Mouse (Mus musculus) v-Abl transformed pro-B cells (cell line): ENCODE measurements at regions not wholly inside any gene's neighbourhood (a gene's known extent, or its start where the extent isn't known, plus 50 kb on each side); places are given as distances from the start of the nearest gene placed in this dataset.

Experiments used
- in situ Hi-C, 2 experiments: fragments of 400-800 bp; cut with MboI; formaldehyde crosslinking; loops; one replicate each; pipeline ENCODE4 v1.15.1; 2025; ENCODE audit not compliant: unreplicated experiment in 2 of 2

DNA sequence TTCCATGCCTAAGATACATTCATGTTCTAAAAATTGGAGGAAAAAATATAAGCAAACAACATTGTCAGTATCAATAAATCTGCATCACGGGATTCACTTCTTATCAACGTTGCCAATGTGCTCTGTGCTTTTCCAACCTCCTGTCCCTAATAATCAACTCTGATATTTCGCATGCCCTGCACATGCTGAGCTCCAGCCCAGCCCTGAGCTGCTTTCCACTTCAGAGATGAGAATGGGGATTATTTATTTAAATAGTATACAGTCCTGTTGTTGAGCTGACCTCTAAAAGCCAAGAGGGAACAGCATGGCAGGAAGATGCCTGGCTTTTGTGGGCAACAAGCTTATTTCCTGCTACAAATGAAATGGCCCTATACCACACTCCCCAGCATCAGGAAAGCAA lies 786.2 kb downstream of the Car8 start:
- in situ Hi-C loops, result no loop called here

DNA sequence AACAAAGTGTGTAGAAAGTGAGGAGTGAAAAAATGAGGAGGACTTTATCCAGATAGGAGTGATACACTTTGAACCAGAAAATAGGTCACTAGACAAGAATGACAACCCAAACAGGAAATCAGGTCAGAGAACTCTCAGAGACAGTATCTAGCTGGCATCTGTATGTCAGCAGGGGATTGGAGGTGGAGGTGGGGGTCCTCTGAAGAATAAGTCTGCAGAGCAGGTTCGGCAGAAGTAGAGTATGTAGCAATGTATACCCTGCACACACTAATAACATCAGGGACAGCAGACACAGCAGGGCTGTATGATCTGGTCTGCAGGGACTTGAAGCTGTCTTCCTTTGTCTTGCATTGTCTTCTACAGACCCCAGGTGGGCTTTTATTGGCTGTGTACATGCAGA lies 787.9 kb downstream of the Car8 start:
- in situ Hi-C loops, result no loop called here

DNA sequence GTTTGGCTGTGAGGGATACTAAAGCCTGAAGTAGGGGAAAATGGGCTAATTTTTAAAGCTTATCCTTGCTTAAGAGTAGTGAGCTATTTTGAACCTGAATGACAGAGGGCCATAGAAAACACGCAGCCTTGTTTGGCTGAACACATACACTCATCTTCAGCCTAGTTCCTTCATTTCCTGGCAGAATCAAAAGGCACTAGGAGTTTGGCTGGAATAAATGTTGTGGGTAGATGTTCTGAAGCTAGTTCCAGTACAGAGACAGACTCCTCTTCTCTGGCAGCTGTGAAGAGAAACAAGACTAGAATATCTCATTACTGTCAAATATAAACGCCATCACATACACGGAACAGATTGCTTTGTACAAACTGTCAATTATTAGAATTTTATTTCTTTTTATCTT lies 809.5 kb downstream of the Car8 start:
- in situ Hi-C loops, result no loop called here

DNA sequence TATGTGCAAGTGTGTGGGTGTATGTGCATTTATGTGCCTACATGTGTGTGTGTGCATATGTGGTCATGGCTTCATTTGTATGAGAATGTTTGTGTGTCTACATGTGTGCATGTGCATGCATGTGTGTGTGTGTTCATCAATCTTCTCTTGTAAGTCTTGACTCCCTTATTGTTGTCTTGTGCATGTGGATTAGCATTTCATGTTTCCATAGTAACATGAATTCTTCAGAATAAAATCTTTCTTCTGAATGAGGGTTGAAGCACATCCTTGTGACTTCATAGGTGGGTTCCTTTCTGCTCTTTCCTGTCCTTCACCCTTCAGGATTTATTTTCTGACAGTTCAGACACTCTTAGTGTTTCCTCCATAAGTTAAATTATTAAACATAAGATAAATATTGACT lies 814.8 kb downstream of the Car8 start:
- in situ Hi-C loops, result no loop called here

DNA sequence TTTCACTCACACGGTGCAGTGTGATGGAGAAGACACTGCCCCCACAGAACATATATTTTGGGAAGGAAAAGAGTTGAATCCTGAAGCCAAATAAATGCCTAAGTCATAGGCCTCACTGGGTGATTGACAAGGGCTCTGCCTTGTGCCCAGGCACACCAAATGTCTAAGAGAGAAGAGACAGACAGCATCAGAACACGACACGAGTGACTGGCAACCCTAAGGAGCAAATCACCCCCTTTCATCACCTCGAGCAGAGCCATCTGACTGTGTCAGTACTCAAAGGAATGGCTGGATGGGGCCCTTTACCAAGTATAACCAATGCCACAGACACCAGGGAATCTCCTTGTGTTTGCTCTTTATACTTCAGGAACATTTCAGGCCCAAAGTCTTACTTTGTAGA lies 815.6 kb downstream of the Car8 start:
- in situ Hi-C loops, result no loop called here

DNA sequence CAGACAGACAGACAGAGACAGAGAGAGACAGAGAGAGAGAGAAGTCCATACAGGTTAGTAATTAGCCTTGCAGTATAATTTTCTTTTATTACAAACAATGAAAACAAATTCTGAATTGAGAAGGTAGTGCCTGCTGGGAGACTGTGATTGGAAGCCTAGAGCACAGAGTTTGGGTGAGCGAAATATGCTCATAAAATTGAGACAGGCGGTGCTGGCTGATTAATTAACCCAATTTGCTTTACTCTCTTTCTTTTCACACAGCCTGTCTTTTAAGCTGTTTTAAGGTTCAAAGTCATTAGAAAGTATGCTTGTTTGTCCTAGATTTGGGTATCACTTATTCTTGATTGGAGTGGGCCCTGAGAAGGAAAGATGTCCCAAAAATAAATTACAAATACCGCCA lies 816.1 kb downstream of the Car8 start:
- in situ Hi-C loops, result no loop called here

DNA sequence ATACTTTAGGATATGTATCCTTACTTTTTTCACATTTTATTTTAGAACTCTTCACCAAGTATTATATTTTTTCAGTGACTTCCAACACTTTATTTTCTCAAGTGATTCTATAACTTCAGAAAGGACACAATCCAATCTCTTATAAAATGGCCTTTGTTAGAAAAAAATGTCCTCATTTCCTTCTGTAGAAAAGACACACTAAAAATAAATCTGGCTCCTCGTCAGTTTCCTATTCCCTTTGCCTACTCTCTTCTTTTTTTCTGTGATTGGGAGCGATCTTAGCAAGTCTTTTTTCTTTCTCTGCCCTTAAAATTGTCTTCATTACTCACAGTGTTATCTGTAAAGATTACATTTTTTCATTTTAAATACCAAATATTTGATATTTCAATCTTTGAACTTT lies 824.5 kb downstream of the Car8 start:
- in situ Hi-C loops, result no loop called here

DNA sequence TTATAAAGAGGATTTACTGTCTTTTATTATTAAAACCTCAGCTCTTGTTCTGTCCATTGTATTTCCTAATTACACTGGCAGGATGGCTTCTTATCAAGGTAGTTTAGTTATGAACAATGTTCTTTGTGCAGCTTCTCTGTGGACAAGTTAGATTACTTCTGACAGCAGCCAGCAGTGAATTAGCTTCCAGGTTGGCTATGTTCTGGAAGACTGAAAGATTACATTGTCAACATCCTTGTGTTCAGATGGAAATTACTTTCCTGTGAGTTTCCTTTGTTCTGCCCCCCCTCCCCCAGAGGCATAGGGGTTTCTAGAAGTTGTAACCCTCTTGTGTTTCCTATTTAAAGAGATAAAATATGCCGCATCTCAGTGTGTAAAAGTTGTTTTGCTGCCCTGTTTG lies 846.1 kb downstream of the Car8 start:
- in situ Hi-C loops, result no loop called here

DNA sequence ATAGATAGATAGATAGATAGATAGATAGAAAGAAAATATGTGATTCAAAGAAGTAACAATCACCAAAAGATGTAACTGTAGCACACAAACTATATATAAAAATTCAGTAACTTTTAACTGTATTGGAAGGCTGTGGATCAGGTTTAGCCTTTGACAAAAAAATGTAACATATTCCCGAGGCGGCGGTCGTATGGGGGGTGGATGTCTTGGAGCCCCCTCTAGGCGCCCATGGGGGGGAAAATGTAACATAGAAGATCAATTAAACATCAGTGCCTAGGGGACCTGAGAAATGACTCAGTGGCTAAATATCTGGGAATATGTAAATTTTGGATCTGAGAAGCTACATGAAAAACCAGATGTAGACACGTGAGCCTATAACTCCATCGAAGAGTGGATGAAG lies 847.2 kb downstream of the Car8 start:
- in situ Hi-C loops, result no loop called here

DNA sequence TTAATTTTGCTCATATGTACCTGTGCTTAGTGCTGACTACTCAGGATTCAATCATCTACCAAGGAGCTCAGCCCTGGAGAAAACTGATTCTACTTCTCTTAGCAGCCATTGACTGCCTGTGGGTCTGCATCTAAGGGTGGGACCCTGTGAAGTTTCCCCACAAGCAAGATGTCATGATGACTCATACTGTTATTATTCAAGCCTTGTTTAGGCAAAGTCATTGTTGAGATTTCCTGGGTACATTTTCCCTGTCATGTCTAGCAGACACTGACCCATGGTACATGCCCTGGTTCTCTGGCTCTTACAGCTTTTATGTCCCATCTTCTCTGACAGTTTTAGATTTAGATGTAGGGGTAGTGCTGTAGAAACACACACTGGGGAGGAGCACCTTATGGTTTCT lies 853.8 kb downstream of the Car8 start:
- in situ Hi-C loops, result no loop called here

DNA sequence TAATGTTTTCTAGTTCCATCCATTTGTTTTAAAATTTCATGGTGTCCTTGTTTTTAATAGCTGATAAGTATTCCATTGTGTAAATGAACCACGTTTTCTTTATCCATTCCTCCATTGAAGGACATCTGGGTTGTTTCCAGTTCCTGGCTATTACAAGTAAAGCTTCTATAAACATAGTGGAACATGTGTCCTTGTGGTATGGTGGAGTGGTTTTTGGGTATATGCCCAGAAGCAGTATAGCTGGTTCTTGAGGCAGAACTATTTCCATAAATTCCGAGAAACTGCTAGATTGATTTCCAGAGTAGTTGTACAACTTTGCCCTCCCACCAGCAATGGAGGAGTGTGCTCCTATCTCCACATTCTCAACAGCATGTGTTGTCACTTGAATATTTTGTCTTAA lies 858.8 kb downstream of the Car8 start:
- in situ Hi-C loops, result no loop called here

DNA sequence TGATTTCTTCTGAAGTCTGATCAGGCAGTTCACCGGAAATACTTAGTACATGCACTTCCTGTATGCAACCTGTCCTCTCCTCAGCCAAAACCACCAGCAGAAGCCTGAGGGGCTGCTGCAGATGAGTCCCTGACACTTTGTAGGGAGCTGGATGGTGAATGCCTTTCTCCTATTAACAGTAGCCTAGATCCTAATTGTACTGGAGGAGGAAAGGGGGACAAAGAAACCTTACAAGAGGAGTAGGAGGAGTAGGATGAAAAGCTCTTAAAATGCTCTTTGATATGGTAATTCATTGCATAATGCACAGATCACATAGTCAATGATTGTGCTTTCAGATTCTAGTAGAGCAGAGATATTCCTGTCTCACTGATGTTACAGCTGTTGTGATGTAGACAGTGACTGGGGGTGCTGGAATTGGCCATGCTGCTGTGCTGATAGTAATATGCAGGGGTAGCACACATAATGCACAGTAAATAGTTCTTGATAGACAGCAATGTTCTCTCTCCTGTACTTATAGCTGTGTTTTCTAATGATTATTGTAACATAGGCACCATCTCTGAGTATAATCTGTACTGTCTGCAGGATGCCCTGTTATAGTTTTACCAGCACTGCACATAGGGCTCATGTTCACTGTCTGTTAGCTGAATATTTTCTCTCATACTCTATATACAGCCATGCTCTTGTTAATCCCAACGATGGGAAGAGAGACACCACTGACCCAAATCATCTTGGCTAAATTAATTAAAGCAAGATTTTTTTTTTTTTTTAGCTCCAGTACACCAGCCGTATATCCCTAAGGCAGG lies 874.4 kb downstream of the Car8 start:
- in situ Hi-C loops, result no loop called here

DNA sequence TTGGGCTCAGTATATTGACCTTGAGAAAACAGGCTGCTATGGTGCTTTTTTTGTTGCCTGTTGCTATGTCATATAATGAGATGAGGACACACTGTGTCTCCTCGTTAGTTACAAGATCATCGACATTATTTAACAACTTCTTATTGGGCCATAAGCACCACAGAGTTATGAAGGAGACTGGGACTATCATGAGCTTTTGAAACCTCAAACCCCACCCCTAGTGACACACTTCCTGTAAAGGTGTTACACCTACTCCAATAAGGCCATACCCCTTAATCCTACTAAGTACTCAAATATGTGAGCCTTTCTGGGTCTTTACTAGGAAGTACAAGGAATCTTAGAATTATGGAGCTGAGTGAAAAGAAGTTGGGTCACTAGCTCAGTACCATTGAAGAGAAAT lies 875.3 kb downstream of the Car8 start:
- in situ Hi-C loops, result no loop called here

DNA sequence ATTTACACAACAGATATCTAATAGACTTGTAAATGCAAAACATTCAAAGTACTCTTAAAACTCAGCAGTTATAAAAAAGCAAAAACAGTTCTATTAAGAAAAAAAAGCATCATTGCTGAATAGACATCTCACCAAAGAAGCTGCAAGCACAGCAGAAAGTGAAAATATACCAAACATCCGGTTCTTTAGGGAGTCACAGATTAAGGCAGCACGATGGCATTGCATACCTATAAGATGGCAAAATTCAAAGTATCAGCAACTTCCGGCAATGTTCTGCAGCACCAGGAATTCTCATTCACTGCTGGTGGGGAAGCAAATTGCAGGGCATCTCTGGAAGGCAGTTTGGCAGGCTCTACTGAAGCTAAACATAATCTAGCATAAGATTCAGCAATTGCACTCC lies 882.6 kb downstream of the Car8 start:
- in situ Hi-C loops, result no loop called here

DNA sequence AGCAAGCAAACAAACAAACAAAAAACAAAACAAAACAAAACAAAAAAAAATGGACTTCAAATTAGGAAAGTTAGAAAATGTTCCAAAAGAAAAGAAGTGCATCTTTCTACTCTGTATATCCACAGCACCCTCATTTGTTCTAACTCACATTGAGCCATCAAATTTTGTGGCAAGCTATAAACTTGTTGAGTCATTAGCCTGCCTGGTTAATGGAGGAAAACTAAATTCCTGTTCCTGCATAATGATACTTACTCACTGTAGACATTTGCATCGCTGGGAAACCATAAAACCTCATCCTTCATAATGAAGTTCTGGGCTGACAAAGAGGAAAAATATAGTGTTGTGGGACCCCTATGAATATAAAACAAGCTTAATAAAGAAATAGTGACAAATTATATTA lies 891.5 kb downstream of the Car8 start:
- in situ Hi-C loops, result no loop called here

DNA sequence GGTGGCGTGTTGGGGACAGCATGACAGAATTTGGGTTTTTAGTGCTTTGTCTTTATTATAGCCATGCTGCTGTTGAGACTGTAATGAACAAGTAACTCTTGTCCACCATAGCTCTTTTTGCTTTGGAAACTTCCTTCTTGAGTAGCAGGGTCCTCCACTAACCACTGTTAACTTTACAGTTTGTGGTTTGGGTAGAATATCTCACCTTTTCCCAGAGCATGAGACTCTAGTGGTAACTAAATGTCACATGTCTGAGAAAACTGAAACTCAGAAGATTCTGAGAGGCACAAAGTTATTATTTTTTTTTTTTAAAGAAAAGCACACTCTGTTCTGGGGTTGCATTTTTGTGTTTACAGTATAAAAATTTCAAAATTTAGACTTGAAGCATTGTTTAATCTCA lies 897.7 kb downstream of the Car8 start:
- in situ Hi-C loops, result no loop called here

DNA sequence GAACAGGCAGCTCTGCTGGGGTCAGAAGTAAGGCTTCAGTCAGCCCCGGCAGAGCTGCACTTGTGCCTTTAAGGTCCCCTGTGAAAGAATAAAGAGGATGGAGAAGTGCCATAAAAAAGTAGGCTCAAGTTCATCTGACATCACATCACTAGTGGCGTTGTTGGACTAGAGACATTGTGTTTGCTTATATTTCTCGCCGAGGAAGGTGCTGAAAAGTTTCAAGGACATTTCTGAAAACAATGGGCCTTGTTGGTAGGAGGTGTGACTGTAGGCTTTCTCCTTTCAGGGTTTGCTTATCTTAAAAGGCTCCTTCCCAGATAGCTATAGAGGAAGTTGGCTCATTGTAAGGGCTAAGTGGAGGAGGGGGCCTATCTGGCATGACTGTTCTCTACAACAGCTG lies 924.6 kb downstream of the Car8 start:
- in situ Hi-C loops, result no loop called here

DNA sequence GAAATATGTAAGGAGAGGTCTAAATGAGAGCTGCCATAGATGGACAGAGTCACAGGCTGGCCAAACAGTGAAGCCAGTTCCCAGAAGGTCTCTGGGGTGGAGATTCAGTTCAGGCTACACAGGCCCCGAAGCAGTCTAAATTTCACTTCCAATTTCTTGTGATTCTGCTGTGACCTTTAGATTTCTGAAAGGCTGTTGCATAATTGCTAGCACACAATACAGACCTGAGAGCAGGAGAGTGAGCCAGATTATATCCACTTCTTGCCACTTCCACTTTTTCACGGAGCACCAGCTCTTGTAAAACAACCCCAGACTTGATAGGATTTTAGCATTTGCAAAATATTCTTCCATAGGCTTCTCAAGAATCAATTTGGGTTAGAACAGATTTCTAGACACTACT lies 925.6 kb downstream of the Car8 start:
- in situ Hi-C loops, result no loop called here

DNA sequence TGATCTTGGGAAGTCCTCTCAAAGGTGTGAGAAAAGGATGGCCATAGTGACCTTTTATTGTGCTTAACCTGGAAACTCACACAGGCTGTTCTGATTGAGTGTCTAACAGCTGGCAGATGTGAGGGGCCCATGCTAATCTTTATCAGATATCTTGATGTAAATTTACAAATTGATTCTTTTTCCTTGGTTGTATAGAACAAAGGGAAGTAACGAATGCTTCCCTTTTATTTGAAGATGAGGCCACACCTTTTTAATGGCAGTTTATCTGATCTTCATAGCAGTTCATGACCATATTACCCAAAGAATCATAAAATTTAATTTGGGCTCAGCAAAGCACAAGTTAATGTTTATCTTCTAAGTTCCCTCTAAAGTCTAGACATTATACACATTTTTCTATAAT lies 926.7 kb downstream of the Car8 start:
- in situ Hi-C loops, result no loop called here

DNA sequence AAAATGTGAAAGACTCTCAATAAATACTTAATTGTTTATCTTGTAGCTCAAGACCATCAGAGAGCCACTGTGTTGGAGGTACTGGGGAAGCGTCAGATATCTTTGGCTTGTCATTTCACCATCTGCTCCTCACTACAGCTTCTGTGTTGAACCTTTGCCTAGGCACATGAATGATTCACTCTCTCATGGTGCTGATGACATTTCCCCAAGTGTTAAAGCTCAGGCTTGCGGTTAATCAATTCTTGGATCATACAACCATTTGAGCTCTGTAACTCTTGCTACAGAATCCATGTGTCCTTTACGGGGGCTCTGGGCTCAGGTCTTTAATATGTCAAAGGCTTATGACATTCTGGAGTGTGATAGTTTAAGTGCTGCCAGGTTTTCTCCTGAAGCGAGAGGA lies 969.8 kb downstream of the Car8 start:
- in situ Hi-C loops, result no loop called here

DNA sequence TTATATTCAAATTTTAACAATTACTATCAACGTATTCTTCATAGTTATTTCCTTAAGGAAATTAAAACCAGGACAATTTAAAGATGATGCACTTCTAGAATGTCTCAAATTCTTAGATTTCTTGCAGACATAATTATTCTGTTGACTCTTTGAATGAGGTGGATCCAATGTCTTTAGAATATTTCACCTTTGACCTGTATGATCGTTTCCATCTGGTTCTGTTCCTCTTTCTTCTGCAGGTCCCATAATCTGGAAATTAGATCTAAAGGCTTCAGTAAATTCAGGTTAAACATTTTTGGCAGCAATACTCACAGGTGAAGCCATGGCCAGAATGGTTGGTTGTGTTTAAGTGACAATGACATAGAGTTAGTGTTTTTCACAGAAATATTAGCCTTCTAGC lies 982.4 kb downstream of the Car8 start:
- in situ Hi-C loops, result no loop called here

DNA sequence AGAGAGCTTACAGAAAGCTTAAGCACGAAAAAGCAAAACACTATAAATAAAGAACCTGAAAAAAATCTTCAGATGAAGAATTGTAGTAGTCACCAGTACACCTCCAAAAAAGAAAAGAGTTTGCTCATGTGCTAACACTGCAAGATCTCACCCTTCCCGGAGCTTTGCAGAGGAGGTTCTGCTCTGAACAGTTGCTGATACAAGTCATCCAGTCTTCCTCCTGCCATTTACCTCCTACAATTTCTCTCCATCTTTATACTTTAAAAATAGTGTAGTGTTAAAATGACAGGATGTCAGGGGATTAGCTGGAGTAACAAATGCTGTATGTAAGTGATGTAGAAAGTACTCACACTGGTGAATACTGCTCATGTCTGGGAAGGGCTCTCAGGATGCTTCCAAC lies 985.2 kb downstream of the Car8 start:
- in situ Hi-C loops, result no loop called here

DNA sequence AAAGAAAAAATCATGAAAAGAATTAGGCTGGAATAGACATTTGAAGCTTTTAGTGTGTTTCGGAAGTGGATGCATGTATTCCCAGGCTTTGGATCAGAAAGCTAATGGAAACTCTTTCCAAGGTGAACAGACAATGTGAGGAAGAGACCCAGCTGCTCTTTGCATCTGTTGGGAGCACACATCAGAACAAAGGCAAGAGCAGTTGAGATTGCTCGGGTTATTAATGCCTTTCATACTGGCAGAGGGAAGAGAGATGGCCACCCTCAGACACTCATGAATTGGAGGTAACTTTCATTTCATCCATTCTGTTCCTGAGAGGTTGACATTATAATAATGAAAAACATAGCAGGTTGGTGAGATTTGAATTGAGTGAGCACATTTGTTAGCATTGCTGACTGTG lies 987.2 kb downstream of the Car8 start:
- in situ Hi-C loops, result no loop called here
